Mouse (Mus musculus) MEL (cell line): ENCODE measurements at regions not wholly inside any gene's neighbourhood (a gene's known extent, or its start where the extent isn't known, plus 50 kb on each side); places are given as distances from the start of the nearest gene placed in this dataset.

Experiments used
- DNase-seq: peaks from one replicate; pipeline ENCODE4 v3.0.0; 2011; ENCODE audit warnings: low read depth, low spot score
- H3K27ac ChIP-seq: 2 replicates; pipeline ENCODE4 v1.5.1; 2012; ENCODE audit warnings: low read depth, mild to moderate bottlenecking, control low read depth, low read length, moderate library complexity; ENCODE audit not compliant: control insufficient read depth
- H3K27me3 ChIP-seq, 2 experiments: fragments of 150-350 bp in 1 of 2; sonication (generic) in 1 of 2; 2 replicates each; pipeline ENCODE4 v1.6.1; 2012; ENCODE audit warnings: low read length in 2 of 2, mild to moderate bottlenecking in 2 of 2, improper control_type of control experiment in 1 of 2, moderate library complexity in 1 of 2; ENCODE audit not compliant: insufficient read depth in 2 of 2, control insufficient read depth in 1 of 2
- H3K36me3 ChIP-seq, 2 experiments: 2 replicates each; pipeline ENCODE4 v1.6.1; 2012 to 2014; ENCODE audit warnings: low read length in 2 of 2, improper control_type of control experiment in 1 of 2, inconsistent platforms in 1 of 2, mild to moderate bottlenecking in 1 of 2; ENCODE audit not compliant: insufficient read depth in 2 of 2, control insufficient read depth in 1 of 2
- H3K4me1 ChIP-seq, 2 experiments: fragments of 150-350 bp in 1 of 2; sonication (generic) in 1 of 2; 2 replicates each; pipeline ENCODE4 v1.6.1; 2012; ENCODE audit warnings: low read length in 2 of 2, improper control_type of control experiment in 1 of 2, mild to moderate bottlenecking in 1 of 2; ENCODE audit not compliant: insufficient read depth in 2 of 2, control insufficient read depth in 1 of 2
- H3K4me3 ChIP-seq, 2 experiments: fragments of 150-350 bp in 1 of 2; sonication (generic) in 1 of 2; 2 replicates each; pipeline ENCODE4 v1.5.1; 2012; ENCODE audit warnings: low read depth in 2 of 2, low read length in 2 of 2, mild to moderate bottlenecking in 2 of 2, moderate library complexity in 2 of 2, control low read depth in 1 of 2, improper control_type of control experiment in 1 of 2; ENCODE audit not compliant: control insufficient read depth in 1 of 2, insufficient read depth in 1 of 2
- H3K79me2 ChIP-seq: 2 replicates; pipeline ENCODE4 v1.6.1; 2012; ENCODE audit warnings: mild to moderate bottlenecking, low read length, moderate library complexity; ENCODE audit not compliant: control insufficient read depth, poor library complexity, insufficient read depth
- H3K9ac ChIP-seq: 2 replicates; pipeline ENCODE4 v1.6.1; 2012; ENCODE audit warnings: low read depth, mild to moderate bottlenecking, control low read depth, low read length, moderate library complexity; ENCODE audit not compliant: control insufficient read depth, poor library complexity, severe bottlenecking
- H3K9me3 ChIP-seq: fragments of 150-350 bp; sonication (generic); replicated peaks from 2 replicates; pipeline ENCODE4 v1.6.1; 2012; ENCODE audit warnings: mild to moderate bottlenecking, low read length, improper control_type of control experiment, moderate library complexity; ENCODE audit not compliant: insufficient read depth
- BHLHE40 ChIP-seq: IDR thresholded peaks from 2 replicates; pipeline ENCODE4 v1.6.1; 2012; ENCODE audit warnings: low read depth, mild to moderate bottlenecking, inconsistent platforms, low read length, improper control_type of control experiment, borderline replicate concordance
- CHD2 ChIP-seq: IDR thresholded peaks from 2 replicates; pipeline ENCODE4 v1.6.1; 2011; ENCODE audit warnings: low read length, improper control_type of control experiment
- CTCF ChIP-seq, 3 experiments: IDR thresholded peaks in 2 of 3; conservative IDR thresholded peaks in 1 of 3; 2 replicates each; pipeline ENCODE4 v1.5.1; 2011 to 2012; ENCODE audit warnings: low read length in 3 of 3, low read depth in 2 of 3, mild to moderate bottlenecking in 2 of 3, improper control_type of control experiment in 1 of 3, inconsistent platforms in 1 of 3, mixed read lengths in 1 of 3, moderate library complexity in 1 of 3; ENCODE audit not compliant: control insufficient read depth in 1 of 3, insufficient read depth in 1 of 3, poor library complexity in 1 of 3, severe bottlenecking in 1 of 3
- EP300 ChIP-seq, 2 experiments: IDR thresholded peaks; 2 replicates each; pipeline ENCODE4 v1.6.1; 2011; ENCODE audit warnings: improper control_type of control experiment in 2 of 2, low read length in 2 of 2, low read depth in 1 of 2, mild to moderate bottlenecking in 1 of 2
- GABPA ChIP-seq: IDR thresholded peaks from 2 replicates; pipeline ENCODE4 v1.6.1; 2012; ENCODE audit warnings: low read depth, mild to moderate bottlenecking, inconsistent platforms, low read length, improper control_type of control experiment, moderate library complexity
- JUND ChIP-seq: IDR thresholded peaks from 2 replicates; pipeline ENCODE4 v1.6.1; 2011; ENCODE audit warnings: low read depth, mild to moderate bottlenecking, improper control_type of control experiment, low read length
- MAX ChIP-seq: IDR thresholded peaks from 2 replicates; pipeline ENCODE4 v1.6.1; 2011; ENCODE audit warnings: low read length, improper control_type of control experiment
- MEF2A ChIP-seq: IDR thresholded peaks from 2 replicates; pipeline ENCODE4 v1.6.1; 2014; ENCODE audit warnings: low read depth, mild to moderate bottlenecking, inconsistent platforms, low read length, improper control_type of control experiment; ENCODE audit not compliant: poor library complexity, insufficient replicate concordance, severe bottlenecking; ENCODE audit errors: extremely low read depth
- MYC ChIP-seq: IDR thresholded peaks from 2 replicates; pipeline ENCODE4 v1.6.1; 2011; ENCODE audit warnings: low read depth, mild to moderate bottlenecking, low read length, improper control_type of control experiment, moderate library complexity
- NELFE ChIP-seq: IDR thresholded peaks from 2 replicates; pipeline ENCODE4 v1.6.1; 2011; ENCODE audit warnings: low read depth, low read length, improper control_type of control experiment
- POLR2AphosphoS2 ChIP-seq: IDR thresholded peaks from 2 replicates; pipeline ENCODE4 v1.6.1; 2011; ENCODE audit warnings: low read length, improper control_type of control experiment
- RCOR1 ChIP-seq: IDR thresholded peaks from 2 replicates; pipeline ENCODE4 v1.6.1; 2012; ENCODE audit warnings: low read depth, mild to moderate bottlenecking, inconsistent platforms, low read length, improper control_type of control experiment
- SIN3A ChIP-seq: IDR thresholded peaks from 2 replicates; pipeline ENCODE4 v1.6.1; 2012; ENCODE audit warnings: low read length, improper control_type of control experiment, inconsistent platforms
- SMC3 ChIP-seq: IDR thresholded peaks from 2 replicates; pipeline ENCODE4 v1.6.1; 2011; ENCODE audit warnings: low read depth, low read length, improper control_type of control experiment
- TAL1 ChIP-seq: IDR thresholded peaks from 2 replicates; pipeline ENCODE4 v1.6.1; 2012; ENCODE audit warnings: mild to moderate bottlenecking, inconsistent platforms, low read length, moderate library complexity, mixed read lengths
- TBP ChIP-seq: IDR thresholded peaks from 2 replicates; pipeline ENCODE4 v1.8.0; 2011; ENCODE audit warnings: low read depth, low read length, improper control_type of control experiment
- USF1 ChIP-seq: IDR thresholded peaks from 2 replicates; pipeline ENCODE4 v1.6.1; 2014; ENCODE audit warnings: low read depth, mild to moderate bottlenecking, inconsistent platforms, low read length, improper control_type of control experiment, moderate library complexity
- USF2 ChIP-seq, 2 experiments: IDR thresholded peaks; 2 replicates each; pipeline ENCODE4 v1.6.1; 2011 to 2012; ENCODE audit warnings: improper control_type of control experiment in 2 of 2, low read length in 2 of 2, borderline replicate concordance in 1 of 2, inconsistent platforms in 1 of 2, low read depth in 1 of 2, mild to moderate bottlenecking in 1 of 2; ENCODE audit not compliant: insufficient read depth in 1 of 2
- ZKSCAN1 ChIP-seq: IDR thresholded peaks from 2 replicates; pipeline ENCODE4 v1.6.1; 2012; ENCODE audit warnings: low read depth, mild to moderate bottlenecking, inconsistent platforms, low read length, improper control_type of control experiment, moderate library complexity
- ZMIZ1 ChIP-seq: IDR thresholded peaks from 2 replicates; pipeline ENCODE4 v1.6.1; 2012; ENCODE audit warnings: low read depth, mild to moderate bottlenecking, inconsistent platforms, low read length, improper control_type of control experiment, moderate library complexity

GRCm38 (mm10) chr5:44338662-44339061 lies 112.2 kb upstream of the Tapt1 start:
- Histone ChIP-seq H3K9ac (no peak overlapping the region), H3K79me2 (no peaks in the 10 kb centered on the region), H3K4me3 (no peak overlapping the region), H3K36me3 (no peaks in the 10 kb centered on the region), H3K27ac (no peak overlapping the region), H3K4me1 (no peaks in the 10 kb centered on the region), H3K27me3 (no peaks in the 10 kb centered on the region), H3K9me3 (no peaks in the 10 kb centered on the region)
- no peak for DNase-seq
- TF ChIP-seq USF1 (no peak), JUND (no peak), ZMIZ1 (no peak), SMC3 (no peak), MAX (no peak), BHLHE40 (no peak), GABPA (no peak), USF2 (IDR thresholded peaks at IDR 0.05; ENCODE audit: borderline replicate concordance in 1 of 2, insufficient read depth in 1 of 2, low read depth in 1 of 2, low read length in 2 of 2) (no peak), EP300 (IDR thresholded peaks at IDR 0.05; ENCODE audit: low read depth in 1 of 2, low read length in 2 of 2) (no peak), MEF2A (no peak), CTCF (IDR thresholded peaks at IDR 0.05 in 2 of 3, conservative IDR thresholded peaks at IDR 0.05 in 1 of 3; ENCODE audit: control insufficient read depth in 1 of 3, insufficient read depth in 1 of 3, low read depth in 2 of 3, low read length in 3 of 3, poor library complexity in 1 of 3, severe bottlenecking in 1 of 3) (no peak), CHD2 (no peak), RCOR1 (no peak), NELFE (no peak), ZKSCAN1 (no peak), MYC (no peak), POLR2AphosphoS2 (no peak), TAL1 (no peak), TBP (no peak), SIN3A (no peak)

GRCm38 (mm10) chr5:44335756-44336155 lies 109.3 kb upstream of the Tapt1 start:
- Histone ChIP-seq H3K9ac (no peak overlapping the region), H3K9me3 (no peaks in the 10 kb centered on the region), H3K4me1 (no peaks in the 10 kb centered on the region), H3K36me3 (no peaks in the 10 kb centered on the region), H3K4me3 (no peak overlapping the region), H3K27me3 (no peaks in the 10 kb centered on the region), H3K27ac (no peak overlapping the region), H3K79me2 (no peaks in the 10 kb centered on the region)
- TF ChIP-seq MEF2A (no peak), TBP (no peak)
- DNase-seq, result no peak
